Mouse (Mus musculus): ENCODE data around the gene Cys1.

The Cys1 gene

GRCm38 (mm10) chr12:24710672-24711071 lies 29.1 kb upstream of the Cys1 start:
- Histone ChIP-seq H3K4me1 (replicated peaks; ENCODE audit: low read depth, low read length) (peaks cover 80% of the 10 kb centered on the region), H3K36me3 (ENCODE audit: insufficient read depth, low read length) (peaks cover 65% of the 10 kb centered on the region), H3K4me3 (replicated peaks; ENCODE audit: low read length) (peak overlapping the region; percentile 99), H3K27me3 (ENCODE audit: insufficient read depth, low read length) (no peaks in the 10 kb centered on the region), H3K9me3 (ENCODE audit: low read length) (no peaks in the 10 kb centered on the region)
- TF ChIP-seq POU5F1 (IDR thresholded peaks at IDR 0.05; ENCODE audit: borderline replicate concordance, low read length) = no peak
- peak; percentile 34 for TF ChIP-seq CTCF (conservative IDR thresholded peaks at IDR 0.05; ENCODE audit: low read length)
- no peak for TF ChIP-seq NANOG (IDR thresholded peaks at IDR 0.05; ENCODE audit: borderline replicate concordance, low read length)

- Histone ChIP-seq H3K4me3 (replicated peaks; ENCODE audit: low read length) (peak overlapping the region; percentile 99), H3K4me1 (replicated peaks; ENCODE audit: low read depth, low read length) (peaks cover 81% of the 10 kb centered on the region), H3K27me3 (ENCODE audit: insufficient read depth, low read length) (no peaks in the 10 kb centered on the region), H3K9me3 (ENCODE audit: low read length) (no peaks in the 10 kb centered on the region), H3K36me3 (ENCODE audit: insufficient read depth, low read length) (peaks cover 60% of the 10 kb centered on the region)
- TF ChIP-seq NANOG (IDR thresholded peaks at IDR 0.05; ENCODE audit: borderline replicate concordance, low read length) (no peak), CTCF (conservative IDR thresholded peaks at IDR 0.05; ENCODE audit: low read length) (peak; percentile 58), POU5F1 (IDR thresholded peaks at IDR 0.05; ENCODE audit: borderline replicate concordance, low read length) (no peak)
Observed at GRCm38 (mm10) chr12:24709831-24710508, 28.4 kb upstream of the Cys1 start.

GRCm38 (mm10) chr12:24709409-24709808 lies 27.8 kb upstream of the Cys1 start:
- no peak for TF ChIP-seq CTCF (conservative IDR thresholded peaks at IDR 0.05; ENCODE audit: low read length)
- no peak for TF ChIP-seq POU5F1 (IDR thresholded peaks at IDR 0.05; ENCODE audit: borderline replicate concordance, low read length)
- no peak for TF ChIP-seq NANOG (IDR thresholded peaks at IDR 0.05; ENCODE audit: borderline replicate concordance, low read length)
- no peaks in the 10 kb centered on the region for H3K27me3 ChIP-seq (ENCODE audit: insufficient read depth, low read length)
- H3K4me1 ChIP-seq (replicated peaks; ENCODE audit: low read depth, low read length) = peaks cover 80% of the 10 kb centered on the region
- H3K36me3 ChIP-seq (ENCODE audit: insufficient read depth, low read length) = peaks cover 54% of the 10 kb centered on the region
- no peaks in the 10 kb centered on the region for H3K9me3 ChIP-seq (ENCODE audit: low read length)
- peak overlapping the region; percentile 99 for H3K4me3 ChIP-seq (replicated peaks; ENCODE audit: low read length)

- TF ChIP-seq CTCF (conservative IDR thresholded peaks at IDR 0.05; ENCODE audit: low read length) = no peak
- no peak for TF ChIP-seq POU5F1 (IDR thresholded peaks at IDR 0.05; ENCODE audit: borderline replicate concordance, low read length)
- no peak for TF ChIP-seq NANOG (IDR thresholded peaks at IDR 0.05; ENCODE audit: borderline replicate concordance, low read length)
- peaks cover 55% of the 10 kb centered on the region for H3K36me3 ChIP-seq (ENCODE audit: insufficient read depth, low read length)
- H3K27me3 ChIP-seq (ENCODE audit: insufficient read depth, low read length) = no peaks in the 10 kb centered on the region
- peaks cover 82% of the 10 kb centered on the region for H3K4me1 ChIP-seq (replicated peaks; ENCODE audit: low read depth, low read length)
- H3K9me3 ChIP-seq (ENCODE audit: low read length) = no peaks in the 10 kb centered on the region
- peak overlapping the region; percentile 99 for H3K4me3 ChIP-seq (replicated peaks; ENCODE audit: low read length)
Observed at GRCm38 (mm10) chr12:24708824-24709218, 27.2 kb upstream of the Cys1 start.

- Histone ChIP-seq H3K36me3 (ENCODE audit: insufficient read depth, low read length) (peaks cover 54% of the 10 kb centered on the region), H3K4me3 (replicated peaks; ENCODE audit: low read length) (peak within 1 kb of the TSS; percentile 99), H3K27me3 (ENCODE audit: insufficient read depth, low read length) (no peaks in the 10 kb centered on the region), H3K4me1 (replicated peaks; ENCODE audit: low read depth, low read length) (peaks cover 82% of the 10 kb centered on the region), H3K9me3 (ENCODE audit: low read length) (no peaks in the 10 kb centered on the region)
- TF ChIP-seq CTCF (conservative IDR thresholded peaks at IDR 0.05; ENCODE audit: low read length) (peak; percentile 69), NANOG (IDR thresholded peaks at IDR 0.05; ENCODE audit: borderline replicate concordance, low read length) (no peak)
Observed at GRCm38 (mm10) chr12:24707954-24708823, 26.6 kb upstream of the Cys1 start, which contains the start of gene Rrm2. TSS of gene Rrm2 (plus strand) at chr12:24708241.

GRCm38 (mm10) chr12:24707480-24707802 lies 25.8 kb upstream of the Cys1 start:
- Histone ChIP-seq H3K9me3 (ENCODE audit: low read length) (no peaks in the 10 kb centered on the region), H3K4me3 (replicated peaks; ENCODE audit: low read length) (peak overlapping the region; percentile 99), H3K4me1 (replicated peaks; ENCODE audit: low read depth, low read length) (peaks cover 78% of the 10 kb centered on the region), H3K27me3 (ENCODE audit: insufficient read depth, low read length) (no peaks in the 10 kb centered on the region), H3K36me3 (ENCODE audit: insufficient read depth, low read length) (peaks cover 51% of the 10 kb centered on the region)
- no peak for TF ChIP-seq POU5F1 (IDR thresholded peaks at IDR 0.05; ENCODE audit: borderline replicate concordance, low read length)
- TF ChIP-seq NANOG (IDR thresholded peaks at IDR 0.05; ENCODE audit: borderline replicate concordance, low read length) = no peak
- no peak for TF ChIP-seq CTCF (conservative IDR thresholded peaks at IDR 0.05; ENCODE audit: low read length)

- TF ChIP-seq CTCF (conservative IDR thresholded peaks at IDR 0.05; ENCODE audit: low read length) (no peak), NANOG (IDR thresholded peaks at IDR 0.05; ENCODE audit: borderline replicate concordance, low read length) (no peak), POU5F1 (IDR thresholded peaks at IDR 0.05; ENCODE audit: borderline replicate concordance, low read length) (no peak)
- peaks cover 73% of the 10 kb centered on the region for H3K4me1 ChIP-seq (replicated peaks; ENCODE audit: low read depth, low read length)
Observed at GRCm38 (mm10) chr12:24706764-24707479, 25.3 kb upstream of the Cys1 start.

More at GRCm38 (mm10) chr12:24706764-24707479, 25.3 kb upstream of the Cys1 start:
- Histone ChIP-seq H3K27me3 (ENCODE audit: insufficient read depth, low read length) (no peaks in the 10 kb centered on the region), H3K36me3 (ENCODE audit: insufficient read depth, low read length) (peaks cover 46% of the 10 kb centered on the region), H3K4me3 (replicated peaks; ENCODE audit: low read length) (peak overlapping the region; percentile 99), H3K9me3 (ENCODE audit: low read length) (no peaks in the 10 kb centered on the region)
